Mouse (Mus musculus): ENCODE measurements around the gene 1500011B03Rik. TPM values are rescaled to one million over a fixed set of nuclear protein-coding genes. Genes with fewer than 3 reads are reported as not detected.

Gene 1500011B03Rik
- polyA plus RNA-seq, 1 experiment from 2014 or later, result 93.4 TPM

- ATAC-seq (ENCODE audit: insufficient number of reproducible peaks, low FRiP score, low TSS enrichment, low read depth) (no peak), DNase-seq (ENCODE audit: low spot score) (no peak)
- no peak overlapping the region for H3K4me2 ChIP-seq (ENCODE audit: low read depth, severe bottlenecking)
- no peaks in the 10 kb centered on the region for H3K9me3 ChIP-seq (ENCODE audit: control insufficient read depth, low read length)
- no peaks in the 10 kb centered on the region for H3K4me1 ChIP-seq (ENCODE audit: control insufficient read depth, insufficient read depth, low read length)
- peaks cover 7% of the 10 kb centered on the region for H3K36me3 ChIP-seq (ENCODE audit: control insufficient read depth, insufficient read depth, low read length)
- no peak overlapping the region for H3K4me3 ChIP-seq (ENCODE audit: low read depth, low read length)
- no peak overlapping the region for H3K9ac ChIP-seq (ENCODE audit: low read length)
- H3K27me3 ChIP-seq (ENCODE audit: control insufficient read depth, insufficient read depth, low read length), result no peaks in the 10 kb centered on the region
- WGBS, result 91% methylated on average over 18 of the region's 18 CpGs
- H3K27ac ChIP-seq (replicated peaks; ENCODE audit: low read depth, low read length), result no peak overlapping the region
Observed at GRCm38 (mm10) chr5:114764812-114765735, 58.2 kb downstream of the 1500011B03Rik start.

GRCm38 (mm10) chr5:114761980-114762379, 61.3 kb downstream of the 1500011B03Rik start:
- H3K4me1 ChIP-seq (ENCODE audit: control insufficient read depth, insufficient read depth, low read length), result no peaks in the 10 kb centered on the region
- no peak overlapping the region for H3K27ac ChIP-seq (replicated peaks; ENCODE audit: low read depth, low read length)
- no peaks in the 10 kb centered on the region for H3K9me3 ChIP-seq (ENCODE audit: control insufficient read depth, low read length)
- no peak overlapping the region for H3K4me3 ChIP-seq (ENCODE audit: low read depth, low read length)
- no peak overlapping the region for H3K9ac ChIP-seq (ENCODE audit: low read length)
- H3K36me3 ChIP-seq (ENCODE audit: control insufficient read depth, insufficient read depth, low read length), result peaks cover 7% of the 10 kb centered on the region
- DNase-seq (ENCODE audit: low spot score), result no peak
- no peak for ATAC-seq (ENCODE audit: insufficient number of reproducible peaks, low FRiP score, low TSS enrichment, low read depth)
- no peaks in the 10 kb centered on the region for H3K27me3 ChIP-seq (ENCODE audit: control insufficient read depth, insufficient read depth, low read length)
- 91% methylated on average over 8 of the region's 8 CpGs for WGBS
- no peak overlapping the region for H3K4me2 ChIP-seq (ENCODE audit: low read depth, severe bottlenecking)

GRCm38 (mm10) chr5:114759536-114760090, 63.7 kb downstream of the 1500011B03Rik start:
- DNase-seq (ENCODE audit: low spot score) (no peak), ATAC-seq (ENCODE audit: insufficient number of reproducible peaks, low FRiP score, low TSS enrichment, low read depth) (no peak)
- no peak overlapping the region for H3K4me3 ChIP-seq (ENCODE audit: low read depth, low read length)
- H3K27me3 ChIP-seq (ENCODE audit: control insufficient read depth, insufficient read depth, low read length), result no peaks in the 10 kb centered on the region
- H3K9ac ChIP-seq (ENCODE audit: low read length), result no peak overlapping the region
- H3K36me3 ChIP-seq (ENCODE audit: control insufficient read depth, insufficient read depth, low read length), result peaks cover 6% of the 10 kb centered on the region
- H3K27ac ChIP-seq (replicated peaks; ENCODE audit: low read depth, low read length), result no peak overlapping the region
- 90% methylated on average over 5 of the region's 5 CpGs for WGBS
- no peaks in the 10 kb centered on the region for H3K4me1 ChIP-seq (ENCODE audit: control insufficient read depth, insufficient read depth, low read length)
- no peaks in the 10 kb centered on the region for H3K9me3 ChIP-seq (ENCODE audit: control insufficient read depth, low read length)
- no peak overlapping the region for H3K4me2 ChIP-seq (ENCODE audit: low read depth, severe bottlenecking)

Small RNA genes within 50 kb of the gene (microRNA-seq; reads per million reads assigned to microRNA genes)
- gene Mir6240, result 23.5 reads per million, percentile 30 among the genes with 10 or more reads in this experiment

Other genes with a start within 250 kb of the 1500011B03Rik start
- gene Trpv4, start 165.0 kb downstream of the 1500011B03Rik start, polyA plus RNA-seq (2014; fragmentation: Nextera tagmentation; extraction: Ambion mirVana), result 0.53 and 0.55 TPM in 2 replicates
- 69.0 and 73.9 TPM in 2 replicates for gene Gltp, start 132.5 kb downstream of the 1500011B03Rik start, polyA plus RNA-seq (2014; fragmentation: Nextera tagmentation; extraction: Ambion mirVana)
- gene Tchp, start 115.7 kb downstream of the 1500011B03Rik start, polyA plus RNA-seq (2014; fragmentation: Nextera tagmentation; extraction: Ambion mirVana), result 14.5 and 16.1 TPM in 2 replicates
- gene Ankrd13a, start 48.8 kb downstream of the 1500011B03Rik start, polyA plus RNA-seq (2014; fragmentation: Nextera tagmentation; extraction: Ambion mirVana), result 49.4 and 54.2 TPM in 2 replicates
- gene Git2, start 48.0 kb downstream of the 1500011B03Rik start, polyA plus RNA-seq (2014; fragmentation: Nextera tagmentation; extraction: Ambion mirVana), result 35.2 and 39.1 TPM in 2 replicates
- gene 4930519G04Rik, start 30.2 kb upstream of the 1500011B03Rik start, polyA plus RNA-seq (2014; fragmentation: Nextera tagmentation; extraction: Ambion mirVana), result not detected in 2 replicates
- 0.07 TPM in 1 of 2 replicates, not detected in the other for gene Gm9936, start 35.2 kb upstream of the 1500011B03Rik start, polyA plus RNA-seq (2014; fragmentation: Nextera tagmentation; extraction: Ambion mirVana)
- 1.6 and 1.8 TPM in 2 replicates for gene Oasl2, start 73.5 kb upstream of the 1500011B03Rik start, polyA plus RNA-seq (2014; fragmentation: Nextera tagmentation; extraction: Ambion mirVana)
- gene Oasl1, start 99.8 kb upstream of the 1500011B03Rik start, polyA plus RNA-seq (2014; fragmentation: Nextera tagmentation; extraction: Ambion mirVana), result 0.54 and 0.59 TPM in 2 replicates
- 55.2 and 56.8 TPM in 2 replicates for gene 2210016L21Rik, start 118.7 kb upstream of the 1500011B03Rik start, polyA plus RNA-seq (2014; fragmentation: Nextera tagmentation; extraction: Ambion mirVana)
- not detected in 2 replicates for gene Hnf1a, start 147.6 kb upstream of the 1500011B03Rik start, polyA plus RNA-seq (2014; fragmentation: Nextera tagmentation; extraction: Ambion mirVana)
- gene Sppl3, start 187.7 kb upstream of the 1500011B03Rik start, polyA plus RNA-seq (2014; fragmentation: Nextera tagmentation; extraction: Ambion mirVana), result 30.9 and 43.5 TPM in 2 replicates

Measured in limb, embryonic 11.5 days (tissue).